Mouse (Mus musculus): ENCODE data around the gene Tmco5. TPM values are rescaled to one million over a fixed set of nuclear protein-coding genes. Genes with fewer than 3 reads are reported as not detected.

Gene Tmco5
- polyA plus RNA-seq, 1 experiment from 2014 or later, result not detected

- no peaks in the 10 kb centered on the region for H3K36me3 ChIP-seq
- peak overlapping the region; percentile 66 for H3K4me2 ChIP-seq (replicated peaks)
- peak; percentile 68; the same call in 1 of the 2 replicates for ATAC-seq (ENCODE audit: insufficient number of reproducible peaks, low FRiP score, low TSS enrichment, low read depth)
- H3K9ac ChIP-seq, result no peak overlapping the region
- H3K27ac ChIP-seq (replicated peaks), result no peak overlapping the region
- peaks cover 10% of the 10 kb centered on the region; the same call in 1 of the 2 replicates for H3K4me1 ChIP-seq
- no peaks in the 10 kb centered on the region for H3K27me3 ChIP-seq
- H3K4me3 ChIP-seq (replicated peaks), result peak overlapping the region; percentile 35
- no peaks in the 10 kb centered on the region for H3K9me3 ChIP-seq (replicated peaks)
- WGBS, result under 1% methylated on average over 9 of the region's 9 CpGs
Measured at GRCm38 (mm10) chr2:116893988-116894363, 15.5 kb downstream of the Tmco5 start.

- peak; percentile 67 for ATAC-seq (ENCODE audit: insufficient number of reproducible peaks, low FRiP score, low TSS enrichment, low read depth)
- peak overlapping the region; percentile 40 for H3K4me3 ChIP-seq (replicated peaks)
- 0 out of 2 replicates have a peak overlapping the region, but pooled peaks have one; percentile 28 for H3K9ac ChIP-seq
- no peaks in the 10 kb centered on the region for H3K27me3 ChIP-seq
- H3K9me3 ChIP-seq (replicated peaks), result no peaks in the 10 kb centered on the region
- peak overlapping the region; percentile 63 for H3K4me2 ChIP-seq (replicated peaks)
- H3K27ac ChIP-seq (replicated peaks), result no peak overlapping the region
- H3K36me3 ChIP-seq, result no peaks in the 10 kb centered on the region
- WGBS, result 12% methylated on average over 19 of the region's 19 CpGs
- H3K4me1 ChIP-seq, result no peaks in the 10 kb centered on the region; the same call in 1 of the 2 replicates
Measured at GRCm38 (mm10) chr2:116899615-116900272, 21.3 kb downstream of the Tmco5 start.

- no peaks in the 10 kb centered on the region for H3K9me3 ChIP-seq (replicated peaks)
- no peak overlapping the region for H3K27ac ChIP-seq (replicated peaks)
- WGBS, result 30% methylated on average over 10 of the region's 10 CpGs
- ATAC-seq (ENCODE audit: insufficient number of reproducible peaks, low FRiP score, low TSS enrichment, low read depth), result no peak
- H3K9ac ChIP-seq, result 0 out of 2 replicates have a peak overlapping the region, but pooled peaks have one; percentile 28
- no peaks in the 10 kb centered on the region for H3K36me3 ChIP-seq
- no peaks in the 10 kb centered on the region; the same call in 1 of the 2 replicates for H3K4me1 ChIP-seq
- H3K4me3 ChIP-seq (replicated peaks), result peak overlapping the region; percentile 40
- H3K27me3 ChIP-seq, result no peaks in the 10 kb centered on the region
- peak overlapping the region; percentile 63 for H3K4me2 ChIP-seq (replicated peaks)
Measured at GRCm38 (mm10) chr2:116900273-116900843, 21.9 kb downstream of the Tmco5 start.

- no peak overlapping the region for H3K27ac ChIP-seq (replicated peaks)
- H3K4me1 ChIP-seq, result no peaks in the 10 kb centered on the region
- no peak for ATAC-seq (ENCODE audit: insufficient number of reproducible peaks, low FRiP score, low TSS enrichment, low read depth)
- WGBS, result 71% methylated on average over 8 of the region's 8 CpGs
- H3K9ac ChIP-seq, result no peak overlapping the region
- H3K4me2 ChIP-seq (replicated peaks), result no peak overlapping the region
- no peaks in the 10 kb centered on the region for H3K9me3 ChIP-seq (replicated peaks)
- H3K4me3 ChIP-seq (replicated peaks), result no peak overlapping the region
- H3K27me3 ChIP-seq, result no peaks in the 10 kb centered on the region
- H3K36me3 ChIP-seq, result no peaks in the 10 kb centered on the region
Measured at GRCm38 (mm10) chr2:116908268-116908667, 29.8 kb downstream of the Tmco5 start.

- H3K4me2 ChIP-seq (replicated peaks), result no peak overlapping the region
- no peaks in the 10 kb centered on the region for H3K27me3 ChIP-seq
- WGBS, result 62% methylated on average over 7 of the region's 7 CpGs
- ATAC-seq (ENCODE audit: insufficient number of reproducible peaks, low FRiP score, low TSS enrichment, low read depth), result no peak
- no peaks in the 10 kb centered on the region for H3K4me1 ChIP-seq
- no peak overlapping the region for H3K4me3 ChIP-seq (replicated peaks)
- no peak overlapping the region for H3K9ac ChIP-seq
- no peaks in the 10 kb centered on the region for H3K9me3 ChIP-seq (replicated peaks)
- H3K27ac ChIP-seq (replicated peaks), result no peak overlapping the region
- no peaks in the 10 kb centered on the region for H3K36me3 ChIP-seq
Measured at GRCm38 (mm10) chr2:116912334-116913070, 34.0 kb downstream of the Tmco5 start.

- H3K4me2 ChIP-seq (replicated peaks), result no peak overlapping the region
- 71% methylated on average over 20 of the region's 20 CpGs for WGBS
- no peak for ATAC-seq (ENCODE audit: insufficient number of reproducible peaks, low FRiP score, low TSS enrichment, low read depth)
- no peak overlapping the region for H3K27ac ChIP-seq (replicated peaks)
- H3K4me3 ChIP-seq (replicated peaks), result no peak overlapping the region
- no peaks in the 10 kb centered on the region for H3K4me1 ChIP-seq
- no peaks in the 10 kb centered on the region for H3K36me3 ChIP-seq
- H3K27me3 ChIP-seq, result no peaks in the 10 kb centered on the region
- H3K9ac ChIP-seq, result no peak overlapping the region
- no peaks in the 10 kb centered on the region for H3K9me3 ChIP-seq (replicated peaks)
Measured at GRCm38 (mm10) chr2:116913677-116914405, 35.4 kb downstream of the Tmco5 start.

GRCm38 (mm10) chr2:116914636-116915035, 36.1 kb downstream of the Tmco5 start:
- Histone ChIP-seq H3K27ac (replicated peaks) (no peak overlapping the region), H3K9me3 (replicated peaks) (no peaks in the 10 kb centered on the region), H3K4me2 (replicated peaks) (no peak overlapping the region), H3K27me3 (no peaks in the 10 kb centered on the region), H3K4me3 (replicated peaks) (no peak overlapping the region), H3K9ac (no peak overlapping the region), H3K36me3 (no peaks in the 10 kb centered on the region), H3K4me1 (no peaks in the 10 kb centered on the region)
- no peak for ATAC-seq (ENCODE audit: insufficient number of reproducible peaks, low FRiP score, low TSS enrichment, low read depth)
- 69% methylated on average over 4 of the region's 4 CpGs for WGBS

- no peak overlapping the region for H3K9ac ChIP-seq
- H3K36me3 ChIP-seq, result no peaks in the 10 kb centered on the region
- H3K4me1 ChIP-seq, result no peaks in the 10 kb centered on the region
- H3K4me2 ChIP-seq (replicated peaks), result no peak overlapping the region
- WGBS, result 66% methylated on average over 3 of the region's 3 CpGs
- H3K4me3 ChIP-seq (replicated peaks), result no peak overlapping the region
- no peaks in the 10 kb centered on the region for H3K9me3 ChIP-seq (replicated peaks)
- no peaks in the 10 kb centered on the region for H3K27me3 ChIP-seq
- no peak overlapping the region for H3K27ac ChIP-seq (replicated peaks)
- no peak for ATAC-seq (ENCODE audit: insufficient number of reproducible peaks, low FRiP score, low TSS enrichment, low read depth)
Measured at GRCm38 (mm10) chr2:116918598-116918997, 40.1 kb downstream of the Tmco5 start.

- no peaks in the 10 kb centered on the region for H3K36me3 ChIP-seq
- ATAC-seq (ENCODE audit: insufficient number of reproducible peaks, low FRiP score, low TSS enrichment, low read depth), result no peak
- H3K9me3 ChIP-seq (replicated peaks), result no peaks in the 10 kb centered on the region
- H3K4me1 ChIP-seq, result no peaks in the 10 kb centered on the region
- H3K27me3 ChIP-seq, result no peaks in the 10 kb centered on the region
- H3K27ac ChIP-seq (replicated peaks), result no peak overlapping the region
- 63% methylated on average over 9 of the region's 9 CpGs for WGBS
- no peak overlapping the region for H3K4me3 ChIP-seq (replicated peaks)
- H3K9ac ChIP-seq, result no peak overlapping the region
- no peak overlapping the region for H3K4me2 ChIP-seq (replicated peaks)
Measured at GRCm38 (mm10) chr2:116922580-116923500, 44.3 kb downstream of the Tmco5 start.

GRCm38 (mm10) chr2:116923684-116924083, 45.2 kb downstream of the Tmco5 start:
- Histone ChIP-seq H3K4me3 (replicated peaks) (no peak overlapping the region), H3K27me3 (no peaks in the 10 kb centered on the region), H3K9me3 (replicated peaks) (no peaks in the 10 kb centered on the region), H3K27ac (replicated peaks) (no peak overlapping the region), H3K4me1 (no peaks in the 10 kb centered on the region), H3K4me2 (replicated peaks) (no peak overlapping the region), H3K9ac (no peak overlapping the region), H3K36me3 (no peaks in the 10 kb centered on the region)
- ATAC-seq (ENCODE audit: insufficient number of reproducible peaks, low FRiP score, low TSS enrichment, low read depth), result no peak
- 68% methylated on average over 3 of the region's 3 CpGs for WGBS

Data from embryonic facial prominence, embryonic 15.5 days (tissue).